Mouse (Mus musculus) liver, adult 2 months (tissue): ENCODE results near the gene Rab37.

Source experiments
- CTCF ChIP-seq: fragments of 200-500 bp; IDR thresholded peaks from 2 replicates; pipeline ENCODE4 v1.5.1; 2011; ENCODE audit warnings: low read depth, low read length, control low read depth
- POLR2A ChIP-seq: fragments of 200-500 bp; IDR thresholded peaks from 2 replicates; pipeline ENCODE4 v1.6.1; 2011; ENCODE audit warnings: low read length, control low read depth; ENCODE audit not compliant: insufficient read depth; ENCODE audit errors: extremely low read depth

- TF ChIP-seq CTCF: no peak
- no peak for TF ChIP-seq POLR2A
These were observed 109.3 kb downstream of the Rab37 start for GRCm38 (mm10) chr11:115200520-115200919.
